Mouse (Mus musculus) adrenal gland, postnatal 14 days (tissue): ENCODE data around the gene Alg11. TPM values are rescaled to one million over a fixed set of nuclear protein-coding genes. Genes with fewer than 3 reads are reported as not detected.

ENCODE experiments used
- DNase-seq: peaks from one replicate; pipeline ENCODE4 v3.0.0; 2021; ENCODE audit warnings: mixed read lengths
- long read RNA-seq, 2 experiments: library from polyadenylated mRNA; stranded (forward); transcript quantifications; one replicate each; pipeline ENCODE4 v2.0.0; 2021
- total RNA-seq: library from RNA; stranded (reverse); gene quantifications from 2 replicates; pipeline ENCODE4 v1.2.3, GENCODE M21; 2021

The Alg11 gene
- 34.3 and 34.6 TPM in 2 replicates for total RNA-seq
- long read RNA-seq, experiment 1, full-length matches to known transcripts, result 4 of 11 reads
- long read RNA-seq, experiment 1, partial matches to known transcripts, result 1 of 11 reads
- long read RNA-seq, experiment 1, other reads (novel, unspliced or antisense), result 6 of 11 reads
- long read RNA-seq, experiment 2, full-length matches to known transcripts, result 7 of 14 reads
- long read RNA-seq, experiment 2, partial matches to known transcripts, result 0 of 14 reads
- long read RNA-seq, experiment 2, other reads (novel, unspliced or antisense), result 7 of 14 reads

GRCm38 (mm10) chr8:22060446-22060889, at the start of gene Alg11:
Alg11 (plus strand) TSS chr8:22060721.
- peak; percentile 98 for DNase-seq

GRCm38 (mm10) chr8:22013034-22013707, 47.4 kb upstream of the Alg11 start:
- DNase-seq, result no peak

GRCm38 (mm10) chr8:22017731-22018130, 42.8 kb upstream of the Alg11 start:
- no peak for DNase-seq

GRCm38 (mm10) chr8:22019498-22019897, 41.0 kb upstream of the Alg11 start:
- DNase-seq, result no peak

DNA sequence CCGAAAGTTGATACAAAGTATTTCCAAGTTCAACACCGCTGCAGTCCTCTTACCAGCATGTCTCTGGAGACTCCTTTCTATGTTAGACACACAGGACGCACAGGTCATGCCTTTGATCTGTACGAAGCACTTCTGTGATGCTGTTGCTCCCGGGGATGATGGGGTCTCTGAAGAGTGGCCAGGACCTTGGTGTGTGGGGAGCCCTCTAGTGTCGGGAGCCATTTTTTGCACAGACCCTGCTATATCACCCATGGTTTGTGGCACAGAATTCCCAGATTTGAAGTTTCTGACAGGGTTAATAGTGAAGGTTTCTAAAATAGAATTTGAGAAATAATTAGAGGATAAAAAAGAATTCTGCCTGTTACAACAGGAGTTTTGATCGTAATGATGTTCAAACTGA, 38.3 kb upstream of the Alg11 start:
- DNase-seq, result no peak

GRCm38 (mm10) chr8:22025241-22025640, 35.3 kb upstream of the Alg11 start:
- no peak for DNase-seq

DNA sequence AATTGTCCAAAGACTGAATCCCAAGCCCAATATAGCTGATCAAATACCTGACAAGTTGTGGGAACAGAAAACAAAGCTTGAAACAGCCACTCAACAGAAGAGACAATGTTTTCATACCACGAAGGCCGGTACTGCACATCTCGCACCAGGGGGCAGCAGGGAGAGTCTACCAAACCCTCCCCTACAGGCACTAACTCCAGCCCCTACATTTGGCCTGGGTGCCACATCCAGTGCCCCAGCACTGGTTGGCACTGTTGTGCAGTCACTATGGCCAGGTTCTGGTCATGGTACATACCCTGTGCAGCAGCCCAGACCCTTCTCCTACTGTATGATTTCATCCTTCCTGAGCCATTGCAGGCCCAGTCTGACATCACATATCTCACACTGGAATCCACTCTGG, 31.5 kb upstream of the Alg11 start:
- DNase-seq, result no peak

DNA sequence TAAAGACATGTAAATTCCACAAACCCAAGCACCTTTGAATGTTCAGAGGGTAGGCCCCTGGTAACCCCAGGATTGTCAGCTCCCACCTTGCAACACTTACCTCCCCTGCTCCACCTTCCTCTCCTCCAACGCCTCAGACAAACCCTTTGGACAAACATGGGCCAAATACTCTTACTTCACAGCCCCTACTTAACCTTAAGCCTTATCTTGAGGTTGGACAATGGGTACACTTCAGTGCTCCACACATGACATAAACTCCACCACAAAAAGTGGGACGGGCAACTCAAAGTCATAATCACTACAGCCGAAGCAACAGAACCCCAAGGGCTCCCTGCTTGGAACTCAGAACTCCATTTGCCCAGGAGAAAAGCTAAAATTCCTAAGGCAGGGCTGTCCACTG, 29.5 kb upstream of the Alg11 start:
- no peak for DNase-seq

- DNase-seq, result no peak
These were observed 24.4 kb upstream of the Alg11 start for GRCm38 (mm10) chr8:22036137-22036536.

GRCm38 (mm10) chr8:22037022-22037421, 23.5 kb upstream of the Alg11 start:
- no peak for DNase-seq

GRCm38 (mm10) chr8:22039468-22040152, 20.9 kb upstream of the Alg11 start:
- no peak for DNase-seq

DNA sequence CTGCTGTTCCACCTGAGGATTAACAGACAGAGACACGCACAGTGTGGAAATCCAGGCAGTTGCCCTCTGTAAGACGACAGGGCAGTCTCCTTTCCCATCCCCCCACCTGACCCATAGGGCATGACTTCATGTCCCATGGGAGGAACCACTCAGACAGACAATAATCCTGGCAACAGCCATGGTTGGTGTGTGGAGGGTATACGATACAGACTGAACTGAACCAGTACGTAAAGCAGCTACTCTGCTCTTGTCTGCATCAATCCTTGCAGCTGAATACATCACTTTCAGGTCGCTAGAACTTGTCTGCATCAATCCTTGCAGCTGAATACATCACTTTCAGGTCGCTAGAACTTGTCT, 20.4 kb upstream of the Alg11 start:
- no peak for DNase-seq

GRCm38 (mm10) chr8:22042515-22042914, 18.0 kb upstream of the Alg11 start:
- no peak for DNase-seq

GRCm38 (mm10) chr8:22043706-22044105, 16.8 kb upstream of the Alg11 start:
- no peak for DNase-seq

- peak; percentile 75 for DNase-seq
These were observed 12.6 kb upstream of the Alg11 start for GRCm38 (mm10) chr8:22047699-22048464.

- DNase-seq, result peak; percentile 29
These were observed 5.6 kb upstream of the Alg11 start for GRCm38 (mm10) chr8:22054674-22055491.

DNA sequence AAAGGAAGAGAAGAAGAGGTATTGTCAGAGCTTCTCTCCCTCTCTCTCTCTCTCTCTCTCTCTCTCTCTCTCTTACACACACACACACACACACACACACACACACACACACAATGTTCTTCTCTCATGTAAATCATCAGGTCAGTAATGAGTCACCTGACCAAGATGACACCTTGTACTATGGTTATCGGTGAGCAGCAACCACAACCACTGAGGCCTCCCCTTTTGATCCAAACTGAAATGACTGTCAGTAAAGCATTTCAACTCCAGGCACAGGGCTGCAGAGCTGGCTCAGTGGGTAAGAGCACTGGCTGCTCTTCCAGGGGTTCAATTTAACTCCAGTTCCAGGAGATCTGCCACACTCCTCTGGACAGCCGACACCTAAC, 5.0 kb upstream of the Alg11 start:
- no peak for DNase-seq

GRCm38 (mm10) chr8:22056850-22057249, 3.7 kb upstream of the Alg11 start:
- no peak for DNase-seq

DNA sequence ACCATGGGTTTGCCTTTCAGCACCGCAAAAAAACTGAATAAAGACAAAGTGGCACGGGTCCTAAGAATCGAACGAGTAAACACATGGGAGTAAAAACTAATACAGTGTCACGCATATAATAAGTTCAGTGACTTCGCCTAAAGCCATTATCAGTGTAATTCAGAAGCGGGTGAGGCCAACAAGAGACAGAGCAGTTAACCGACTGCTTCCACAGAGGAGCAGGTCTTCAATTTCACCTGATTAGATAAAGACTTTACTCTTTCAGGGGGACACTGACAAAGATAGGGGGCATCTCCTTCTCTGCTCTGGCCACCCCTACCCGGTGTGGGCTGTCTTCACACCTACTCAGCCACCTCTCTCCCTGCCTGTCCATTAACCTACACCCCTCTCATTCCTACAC, 2.2 kb upstream of the Alg11 start:
- no peak for DNase-seq

DNA sequence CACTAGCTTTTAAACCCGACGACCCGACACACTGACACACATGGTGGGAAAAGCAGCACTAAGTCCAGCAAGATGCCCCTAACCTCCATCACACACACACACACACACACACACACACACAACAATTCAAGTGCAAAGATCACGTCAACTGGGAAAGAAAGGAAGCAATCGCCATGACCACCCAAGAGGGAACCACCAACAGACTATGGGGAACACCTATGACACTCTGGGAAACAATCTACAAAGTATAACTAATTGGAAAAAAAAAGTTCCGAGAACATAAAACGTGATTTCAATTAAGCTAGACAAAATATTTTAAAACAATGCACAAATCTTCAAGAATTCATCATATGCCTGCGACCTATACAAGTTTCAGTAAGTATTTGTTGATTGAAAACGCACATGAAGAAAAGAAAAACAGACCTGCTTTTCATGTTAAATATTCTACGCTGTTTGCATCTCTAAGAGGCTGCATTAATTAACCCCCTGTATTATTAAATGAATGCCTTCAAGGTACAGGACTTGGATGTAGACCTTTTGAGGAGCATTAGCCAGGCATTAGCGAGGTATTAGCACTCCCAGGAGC, 1.3 kb upstream of the Alg11 start:
- no peak for DNase-seq

GRCm38 (mm10) chr8:22059821-22060445, 588 bp upstream of the Alg11 start, which contains the start of gene Atp7b:
Atp7b (minus strand) TSS chr8:22060305.
- DNase-seq, result no peak
